In genomic region chr12:110888106-110888505, GRCm38 (mm10) we compare ENCODE assay signal across 9 mouse cellular contexts. TPM values are rescaled to one million over a fixed set of nuclear protein-coding genes. Genes with fewer than 3 reads are reported as not detected.
DNase-seq lines count a peak whose midpoint lies in the region; ATAC-seq and TF ChIP-seq lines count a peak whose summit lies in the region.
"Had no signal": no experiment of that assay in that cellular context is flagged by ENCODE, and none has a peak within 500 bp of the region (broad histone marks: within the 10 kb centered on the region; RNA-seq: fewer than 3 reads in every experiment).

No protein-coding gene starts in this region.

- peak overlapping the region; percentile 65 for H3K4me3 ChIP-seq in lung, adult 2 months (replicated peaks; ENCODE audit: extremely low read depth, low read depth, low read length)
- H3K4me3 ChIP-seq in embryonic facial prominence, embryonic 12.5 days = peak overlapping the region; percentile 73
- peak overlapping the region; percentile 79 for H3K4me3 ChIP-seq in intestine, postnatal 0 days (ENCODE audit: low read depth, low read length)
- H3K4me3 ChIP-seq in neural tube, embryonic 14.5 days (ENCODE audit: low read depth, low read length) = peak overlapping the region; percentile 45

- TF ChIP-seq POLR2A in lung, adult 2 months (IDR thresholded peaks at IDR 0.05; ENCODE audit: borderline replicate concordance, extremely low read depth, low read depth, low read length) = no peak

- H3K27me3 ChIP-seq in embryonic facial prominence, embryonic 12.5 days = no peaks in the 10 kb centered on the region
- no peaks in the 10 kb centered on the region for H3K27me3 ChIP-seq in intestine, postnatal 0 days (replicated peaks; ENCODE audit: control insufficient read depth, insufficient read depth, low read length)
- no peaks in the 10 kb centered on the region for H3K27me3 ChIP-seq in neural tube, embryonic 14.5 days (ENCODE audit: control insufficient read depth, insufficient read depth, low read length)

- peaks cover 8% of the 10 kb centered on the region for H3K36me3 ChIP-seq in embryonic facial prominence, embryonic 12.5 days
- H3K36me3 ChIP-seq in intestine, postnatal 0 days (ENCODE audit: control insufficient read depth, insufficient read depth) = 0 out of 2 replicates have a peak, but pooled peaks cover 6% of the 10 kb centered on the region
- no peaks in the 10 kb centered on the region for H3K36me3 ChIP-seq in neural tube, embryonic 14.5 days (ENCODE audit: control insufficient read depth, insufficient read depth, low read length)

- peak overlapping the region; percentile 92 for H3K4me2 ChIP-seq in embryonic facial prominence, embryonic 12.5 days (replicated peaks)
- peak overlapping the region; percentile 80 for H3K4me2 ChIP-seq in intestine, postnatal 0 days (replicated peaks; ENCODE audit: low read depth)
- H3K4me2 ChIP-seq in neural tube, embryonic 14.5 days (ENCODE audit: low read depth, low read length) = peak overlapping the region; percentile 96

- DNase-seq in lung, adult 2 months = no peak
- DNase-seq in lung, postnatal 14 days = no peak
- DNase-seq in adrenal gland, adult 8-10 months = no peak
- no peak for DNase-seq in layer of hippocampus, adult 9-11 months
- DNase-seq in ovary, postnatal 14 days (ENCODE audit: low spot score) = no peak
- DNase-seq: cerebellum, adult 11-12 months had no signal

- no peaks in the 10 kb centered on the region for H3K9me3 ChIP-seq in embryonic facial prominence, embryonic 12.5 days
- H3K9me3 ChIP-seq in intestine, postnatal 0 days (ENCODE audit: control insufficient read depth) = no peaks in the 10 kb centered on the region
- no peaks in the 10 kb centered on the region for H3K9me3 ChIP-seq in neural tube, embryonic 14.5 days (ENCODE audit: control insufficient read depth, low read length)

- WGBS in lung, adult 2 months = 22% methylated on average over 12 of the region's 12 CpGs
- WGBS in embryonic facial prominence, embryonic 12.5 days = 47% methylated on average over 12 of the region's 12 CpGs
- WGBS in intestine, postnatal 0 days = 28% methylated on average over 12 of the region's 12 CpGs
- WGBS in neural tube, embryonic 14.5 days = 53% methylated on average over 12 of the region's 12 CpGs

- no peak overlapping the region for H3K27ac ChIP-seq in embryonic facial prominence, embryonic 12.5 days
- H3K27ac ChIP-seq in intestine, postnatal 0 days (ENCODE audit: low read depth, low read length) = no peak overlapping the region
- H3K27ac ChIP-seq in neural tube, embryonic 14.5 days (ENCODE audit: low read depth, low read length) = no peak overlapping the region

- peaks cover 8% of the 10 kb centered on the region; the same call in 1 of the 2 replicates for H3K4me1 ChIP-seq in lung, adult 2 months (ENCODE audit: control insufficient read depth, insufficient read depth, low read length)
- peaks cover 17% of the 10 kb centered on the region; the same call in 1 of the 2 replicates for H3K4me1 ChIP-seq in embryonic facial prominence, embryonic 12.5 days
- H3K4me1 ChIP-seq in intestine, postnatal 0 days (replicated peaks; ENCODE audit: control insufficient read depth, insufficient read depth, low read length) = peaks cover 7% of the 10 kb centered on the region; the same call in 1 of the 2 replicates
- peaks cover 15% of the 10 kb centered on the region for H3K4me1 ChIP-seq in neural tube, embryonic 14.5 days (ENCODE audit: control insufficient read depth, insufficient read depth, low read length)

- ATAC-seq in embryonic facial prominence, embryonic 12.5 days (ENCODE audit: insufficient number of reproducible peaks, insufficient read depth, low FRiP score, low TSS enrichment) = no peak
- no peak for ATAC-seq in intestine, postnatal 0 days
- ATAC-seq in neural tube, embryonic 14.5 days (ENCODE audit: low read depth) = no peak

- no peak for TF ChIP-seq CTCF in lung, adult 2 months (IDR thresholded peaks at IDR 0.05; ENCODE audit: insufficient read depth, low read length)
- TF ChIP-seq CTCF in intestine, postnatal 0 days (IDR thresholded peaks at IDR 0.05; ENCODE audit: low read depth) = no peak

- peak overlapping the region; percentile 75 for H3K9ac ChIP-seq in embryonic facial prominence, embryonic 12.5 days
- peak overlapping the region; percentile 77 for H3K9ac ChIP-seq in intestine, postnatal 0 days (ENCODE audit: low read depth, low read length)
- H3K9ac ChIP-seq in neural tube, embryonic 14.5 days (replicated peaks; ENCODE audit: low read depth, low read length) = peak overlapping the region; percentile 72

RNA-seq across cellular contexts. Expression of gene Cinp, which starts 0.8 kb away (rescaled TPM):
- polyA plus RNA-seq in lung, adult 2 months (2012; rRNA removed) = 30.2 and 34.8 TPM in 2 replicates
- polyA plus RNA-seq in embryonic facial prominence, embryonic 12.5 days (2016; fragmentation: Nextera tagmentation; extraction: Ambion mirVana) = 70.0 and 75.6 TPM in 2 replicates
- 30.5 and 31.0 TPM in 2 replicates for polyA plus RNA-seq in intestine, postnatal 0 days (2015; fragmentation: Nextera tagmentation; extraction: Ambion mirVana)
- polyA plus RNA-seq in neural tube, embryonic 14.5 days (2014; fragmentation: Nextera tagmentation; extraction: Ambion mirVana) = 79.0 and 97.5 TPM in 2 replicates
- total RNA-seq in adrenal gland, adult 8-10 months (2022) = 10 to 100 TPM; 37.4 to 39.6 (median 38.6) TPM

RNA-seq across cellular contexts. Expression of gene Tecpr2, which starts 1.0 kb away (rescaled TPM):
- polyA plus RNA-seq in lung, adult 2 months (2012; rRNA removed) = 5.2 and 5.3 TPM in 2 replicates
- polyA plus RNA-seq in embryonic facial prominence, embryonic 12.5 days (2016; fragmentation: Nextera tagmentation; extraction: Ambion mirVana) = 5.7 and 6.2 TPM in 2 replicates
- 1.3 and 1.6 TPM in 2 replicates for polyA plus RNA-seq in intestine, postnatal 0 days (2015; fragmentation: Nextera tagmentation; extraction: Ambion mirVana)
- polyA plus RNA-seq in neural tube, embryonic 14.5 days (2014; fragmentation: Nextera tagmentation; extraction: Ambion mirVana) = 7.2 and 7.7 TPM in 2 replicates
- total RNA-seq in adrenal gland, adult 8-10 months (2022) = 10 to 100 TPM; 10.1 to 16.4 (median 12.9) TPM

RNA-seq across cellular contexts. Expression of gene Zfp839, which starts 38.1 kb away (rescaled TPM):
- polyA plus RNA-seq in lung, adult 2 months (2012; rRNA removed) = 5.2 and 5.7 TPM in 2 replicates
- 8.9 and 9.0 TPM in 2 replicates for polyA plus RNA-seq in embryonic facial prominence, embryonic 12.5 days (2016; fragmentation: Nextera tagmentation; extraction: Ambion mirVana)
- polyA plus RNA-seq in intestine, postnatal 0 days (2015; fragmentation: Nextera tagmentation; extraction: Ambion mirVana) = 1.6 and 2.3 TPM in 2 replicates
- polyA plus RNA-seq in neural tube, embryonic 14.5 days (2014; fragmentation: Nextera tagmentation; extraction: Ambion mirVana) = 3.5 and 3.8 TPM in 2 replicates
- total RNA-seq in adrenal gland, adult 8-10 months (2022) = 10 to 100 TPM; 15.5 to 22.4 (median 18.4) TPM

RNA-seq across cellular contexts. Expression of gene Mok, which starts 47.4 kb away (rescaled TPM):
- polyA plus RNA-seq in lung, adult 2 months (2012; rRNA removed) = 4.2 and 4.7 TPM in 2 replicates
- polyA plus RNA-seq in embryonic facial prominence, embryonic 12.5 days (2016; fragmentation: Nextera tagmentation; extraction: Ambion mirVana) = 6.2 and 7.2 TPM in 2 replicates
- polyA plus RNA-seq in intestine, postnatal 0 days (2015; fragmentation: Nextera tagmentation; extraction: Ambion mirVana) = 0.80 and 0.85 TPM in 2 replicates
- 13.4 and 14.2 TPM in 2 replicates for polyA plus RNA-seq in neural tube, embryonic 14.5 days (2014; fragmentation: Nextera tagmentation; extraction: Ambion mirVana)
- 1 to 10 TPM; 1.4 to 3.7 (median 2.5) TPM for total RNA-seq in adrenal gland, adult 8-10 months (2022)
